Mouse (Mus musculus) heart, postnatal 0 days (tissue): ENCODE data around the gene Gm48551.

Experiments used
- CTCF ChIP-seq: IDR thresholded peaks from 2 replicates; pipeline ENCODE4 v1.5.1; 2016; ENCODE audit warnings: antibody characterized with exemption, control low read depth, low read depth
- EP300 ChIP-seq: IDR thresholded peaks from 2 replicates; pipeline ENCODE4 v1.6.1; 2016; ENCODE audit warnings: antibody characterized with exemption, low read depth

GRCm38 (mm10) chr10:81406504-81407440 is 22.5 kb downstream of the Gm48551 start:
- no peak for TF ChIP-seq EP300
- no peak for TF ChIP-seq CTCF
